Mouse (Mus musculus) liver, embryonic 11.5 days (tissue): ENCODE data around the gene Ube2m. TPM values are rescaled to one million over a fixed set of nuclear protein-coding genes. Genes with fewer than 3 reads are reported as not detected.
A peak's percentile ranks its signal among the peaks of the same experiment; 100 is the strongest.
"Not testable (repeated sequence)": the region's sequence is repeated elsewhere in the genome, so short reads cannot be mapped to it uniquely, and the experiment has no call there.

Experiments used
- ATAC-seq: fragments of 200-750 bp; cut with Nextera tagmentation; replicated peaks from 2 replicates; pipeline ENCODE4 v1.8.0; 2017; ENCODE audit warnings: moderate number of reproducible peaks, mild to moderate bottlenecking, moderate TSS enrichment, moderate library complexity; ENCODE audit not compliant: low FRiP score
- DNase-seq: peaks from one replicate; pipeline ENCODE4 v3.0.0-alpha.2; 2017; ENCODE audit warnings: low spot score
- H3K27ac ChIP-seq: fragments of 300-500 bp; sonication (generic); 2 replicates; pipeline ENCODE4 v1.5.1; 2014; ENCODE audit warnings: mild to moderate bottlenecking, low read depth, low read length, control low read depth
- H3K27me3 ChIP-seq: fragments of 300-500 bp; sonication (generic); replicated peaks from 2 replicates; pipeline ENCODE4 v1.6.1; 2014; ENCODE audit warnings: low read length, mixed read lengths; ENCODE audit not compliant: control insufficient read depth, insufficient read depth
- H3K36me3 ChIP-seq: fragments of 300-500 bp; sonication (generic); 2 replicates; pipeline ENCODE4 v1.6.1; 2014; ENCODE audit warnings: mild to moderate bottlenecking, low read length, moderate library complexity, mixed read lengths; ENCODE audit not compliant: control insufficient read depth, insufficient read depth
- H3K4me1 ChIP-seq: fragments of 300-500 bp; sonication (generic); replicated peaks from 2 replicates; pipeline ENCODE4 v1.6.1; 2014; ENCODE audit warnings: low read length, mixed read lengths; ENCODE audit not compliant: control insufficient read depth, insufficient read depth
- H3K4me2 ChIP-seq: fragments of 300-500 bp; sonication (generic); 2 replicates; pipeline ENCODE4 v1.6.1; 2014; ENCODE audit warnings: mild to moderate bottlenecking, control low read depth, moderate library complexity
- H3K4me3 ChIP-seq: fragments of 300-500 bp; sonication (generic); 2 replicates; pipeline ENCODE4 v1.5.1; 2014; ENCODE audit warnings: low read depth, low read length, control low read depth
- H3K9ac ChIP-seq: fragments of 300-500 bp; sonication (generic); 2 replicates; pipeline ENCODE4 v1.6.1; 2014; ENCODE audit warnings: low read depth, low read length, control low read depth
- H3K9me3 ChIP-seq: fragments of 300-500 bp; sonication (generic); 2 replicates; pipeline ENCODE4 v1.6.1; 2016; ENCODE audit warnings: low read length, inconsistent platforms, mixed read lengths; ENCODE audit not compliant: control insufficient read depth
- WGBS: fragments of 180-500 bp; shearing (Covaris S2); extraction: QIAGEN DNeasy Blood & Tissue Kit; methylation state at CpG from one replicate; pipeline ENCODE4 v1.1.7; 2014; 5-methylcytosine and 5-hydroxymethylcytosine counted together
- polyA plus RNA-seq: library from polyadenylated mRNA; unstranded; fragments of >200 nt; fragmentation: Nextera tagmentation; extraction: Ambion mirVana; gene quantifications from 2 replicates; pipeline ENCODE4 v1.2.1, GENCODE M21; 2014

Gene Ube2m
- 178 and 183 TPM in 2 replicates for polyA plus RNA-seq

DNA sequence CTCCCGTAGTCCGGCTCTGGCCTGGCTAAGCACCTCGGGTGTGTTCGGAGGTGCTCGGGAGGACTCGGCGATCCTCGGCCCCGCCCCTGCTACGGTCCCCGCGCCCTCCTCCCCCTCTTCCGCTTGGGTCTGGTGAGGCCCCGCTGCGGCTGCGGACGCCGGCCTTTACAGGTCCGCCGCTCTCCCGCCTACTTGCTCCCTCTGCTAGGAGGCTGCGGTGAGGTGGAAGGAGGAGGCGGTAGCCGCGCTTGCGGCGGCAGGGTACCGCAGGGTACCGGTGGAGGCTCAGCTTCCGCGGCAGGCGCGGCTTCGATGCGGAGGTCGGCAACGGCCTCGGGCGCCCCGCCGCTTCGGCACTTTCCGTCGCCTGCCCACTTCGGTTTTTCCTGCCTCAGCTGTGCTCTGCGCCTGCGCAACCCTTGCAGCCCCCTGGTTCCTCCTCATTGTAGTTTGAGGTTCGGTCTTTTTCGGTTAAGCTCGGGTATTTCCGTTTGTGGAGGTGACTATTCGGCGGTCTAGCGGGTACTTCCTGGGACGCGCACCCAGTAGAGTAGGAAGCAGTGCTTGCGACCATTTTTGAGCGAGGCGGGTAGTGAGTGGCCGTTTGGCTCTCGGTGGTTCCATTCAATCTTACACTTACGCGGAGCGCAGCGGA is at the start of gene Ube2m:
Gene Ube2m (minus strand): TSS at position 375 of the 655 bp plus-strand sequence.
- WGBS, result under 1% methylated on average over 65 of the region's 65 CpGs
- Histone ChIP-seq H3K27ac (peak within 1 kb of the TSS; percentile 98), H3K4me2 (peak within 1 kb of the TSS; percentile 94), H3K9me3 (peaks cover under 1% of the 10 kb centered on the region; the same call in 1 of the 2 replicates), H3K27me3 (peaks cover 14% of the 10 kb centered on the region), H3K9ac (peak within 1 kb of the TSS; percentile 99), H3K36me3 (peaks cover 12% of the 10 kb centered on the region), H3K4me3 (peak within 1 kb of the TSS; percentile 85), H3K4me1 (peaks cover 26% of the 10 kb centered on the region)
- peak; percentile 86 for ATAC-seq
- DNase-seq, result peak; percentile 98

GRCm38 (mm10) chr7:13072293-13072692 is 34.2 kb upstream of the Ube2m start:
- WGBS, result 45% methylated on average over 5 of the region's 5 CpGs
- Histone ChIP-seq H3K27ac (no peak overlapping the region), H3K4me2 (no peak overlapping the region), H3K9me3 (no peaks in the 10 kb centered on the region), H3K36me3 (no peaks in the 10 kb centered on the region), H3K27me3 (no peaks in the 10 kb centered on the region), H3K4me3 (no peak overlapping the region), H3K9ac (no peak overlapping the region), H3K4me1 (no peaks in the 10 kb centered on the region)
- no peak for ATAC-seq
- no peak for DNase-seq

DNA sequence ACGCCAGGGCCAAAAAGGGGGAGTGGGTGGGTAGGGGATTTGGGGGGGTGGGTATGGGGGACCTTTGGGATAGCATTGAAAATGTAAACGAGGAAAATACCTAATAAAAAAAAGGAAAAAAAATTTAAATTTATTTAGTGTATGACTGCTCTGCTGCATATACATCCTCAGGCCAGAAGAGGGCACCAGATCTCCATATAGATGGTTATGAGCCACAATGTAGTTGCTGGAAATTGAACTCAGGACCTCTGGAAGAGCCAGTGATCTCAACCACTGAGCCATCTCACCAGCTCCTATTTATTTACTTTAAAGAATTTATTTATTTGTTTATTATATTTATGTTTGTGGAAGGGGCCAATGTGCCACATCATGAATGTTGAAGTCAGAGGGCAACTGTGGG is 25.3 kb upstream of the Ube2m start:
- ATAC-seq, H3K9ac ChIP-seq, H3K4me1 ChIP-seq, H3K4me3 ChIP-seq, DNase-seq, H3K36me3 ChIP-seq, H3K27me3 ChIP-seq, H3K9me3 ChIP-seq, H3K4me2 ChIP-seq, H3K27ac ChIP-seq: not testable (repeated sequence)
- 63% methylated on average over 2 of the region's 2 CpGs for WGBS

- Histone ChIP-seq H3K4me3 (no peak overlapping the region), H3K9ac (no peak overlapping the region), H3K36me3 (no peaks in the 10 kb centered on the region), H3K4me1 (0 out of 2 replicates have a peak, but pooled peaks cover 3% of the 10 kb centered on the region), H3K9me3 (peaks cover under 1% of the 10 kb centered on the region; the same call in 1 of the 2 replicates), H3K27ac (no peak overlapping the region), H3K27me3 (no peaks in the 10 kb centered on the region), H3K4me2 (no peak overlapping the region)
- DNase-seq (no peak), ATAC-seq (no peak)
- 87% methylated on average over 9 of the region's 9 CpGs for whole genome bisulfite sequencing
Measured at GRCm38 (mm10) chr7:13059536-13059935, 21.5 kb upstream of the Ube2m start.

DNA sequence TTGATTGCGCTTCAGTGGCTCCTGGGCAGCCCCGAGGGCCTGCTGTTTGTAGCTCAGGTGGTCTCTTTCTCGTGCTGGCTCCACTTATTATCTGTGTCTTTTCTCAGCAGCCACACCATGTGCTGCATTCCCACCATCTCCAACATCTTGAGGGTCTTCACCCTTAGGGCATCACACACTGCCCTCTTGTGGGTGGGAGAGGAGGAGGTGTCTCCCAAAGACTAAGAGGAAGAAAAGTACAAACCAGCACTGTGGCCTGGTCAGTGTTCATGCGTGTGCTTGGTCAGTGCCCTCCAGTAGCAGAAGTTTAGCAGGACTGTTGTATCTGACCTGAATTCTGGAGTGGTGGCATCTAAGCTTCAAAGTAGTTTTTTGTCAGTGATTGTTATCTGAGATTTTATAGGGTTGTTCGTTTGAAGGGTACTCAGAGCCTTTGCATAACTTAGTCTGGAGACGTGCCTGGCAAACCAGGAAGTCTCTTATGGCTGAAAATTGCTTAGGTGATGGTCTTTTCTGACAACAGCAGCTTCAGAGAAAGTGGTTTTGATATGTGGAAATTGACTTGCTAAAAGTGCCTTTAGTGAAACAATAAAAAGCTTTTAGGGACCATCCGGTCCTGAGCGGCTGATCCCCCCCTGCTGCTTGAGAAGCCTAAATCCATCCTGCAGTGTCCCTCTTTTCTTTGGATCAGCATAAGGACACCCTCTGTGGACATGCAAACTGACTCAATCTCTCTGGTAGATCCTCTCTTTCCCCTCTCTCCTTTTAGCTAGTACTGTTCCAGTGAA is 19.0 kb upstream of the Ube2m start:
- H3K9me3 ChIP-seq, result no peaks in the 10 kb centered on the region
- H3K27ac ChIP-seq, result no peak overlapping the region
- H3K4me3 ChIP-seq, result no peak overlapping the region
- DNase-seq, result no peak
- H3K9ac ChIP-seq, result no peak overlapping the region
- no peaks in the 10 kb centered on the region for H3K27me3 ChIP-seq
- H3K4me1 ChIP-seq, result 0 out of 2 replicates have a peak, but pooled peaks cover 3% of the 10 kb centered on the region
- H3K4me2 ChIP-seq, result no peak overlapping the region
- H3K36me3 ChIP-seq, result 0 out of 2 replicates have a peak, but pooled peaks cover 2% of the 10 kb centered on the region
- whole genome bisulfite sequencing, result 64% methylated on average over 8 of the region's 8 CpGs
- no peak for ATAC-seq

DNA sequence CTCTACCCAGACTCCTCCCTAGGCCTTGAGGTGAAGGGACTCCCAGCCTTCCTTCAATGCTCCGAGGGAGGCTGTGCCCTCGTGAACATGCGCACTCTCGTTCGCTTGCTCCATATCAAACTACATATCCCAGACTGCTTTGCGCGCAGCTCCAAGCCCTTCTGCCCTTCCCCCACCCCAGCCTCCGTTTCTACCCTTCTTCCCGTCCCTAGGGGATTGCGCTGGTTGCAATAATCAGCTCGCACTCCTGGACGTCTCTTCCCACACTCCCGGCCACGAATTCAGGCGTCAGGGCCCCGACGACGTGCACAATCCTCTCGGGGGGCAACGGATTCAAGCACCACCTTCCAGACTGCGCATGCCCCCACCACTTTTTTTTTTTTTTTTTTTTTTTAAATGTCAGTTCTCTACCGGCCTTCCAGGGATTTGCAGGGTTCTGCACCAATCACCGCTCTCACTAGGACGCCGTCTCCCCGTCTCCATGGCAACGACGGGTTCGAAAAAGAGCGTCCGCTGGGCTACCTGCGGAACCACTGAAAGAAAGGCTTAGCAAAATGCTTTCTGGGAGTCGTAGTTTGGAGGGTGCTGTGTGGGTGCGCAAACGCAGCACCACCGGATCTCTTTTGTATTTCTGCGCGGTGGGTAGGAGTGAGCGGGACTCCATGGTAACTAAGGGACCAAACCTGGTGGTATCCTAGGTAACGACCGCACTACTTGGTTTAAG is 16.4 kb upstream of the Ube2m start, which contains the start of gene Mzf1:
Gene Mzf1 (minus strand): TSS at position 478 of the 724 bp plus-strand sequence.
- Histone ChIP-seq H3K4me3 (peak within 1 kb of the TSS; percentile 70), H3K9me3 (no peaks in the 10 kb centered on the region), H3K9ac (peak within 1 kb of the TSS; percentile 75), H3K4me1 (0 out of 2 replicates have a peak, but pooled peaks cover 3% of the 10 kb centered on the region), H3K36me3 (0 out of 2 replicates have a peak, but pooled peaks cover 2% of the 10 kb centered on the region), H3K27ac (peak within 1 kb of the TSS; percentile 64; the same call in 1 of the 2 replicates), H3K27me3 (no peaks in the 10 kb centered on the region), H3K4me2 (peak within 1 kb of the TSS; percentile 79)
- ATAC-seq (peak; percentile 90), DNase-seq (peak; percentile 92)
- WGBS, result under 1% methylated on average over 41 of the region's 41 CpGs

GRCm38 (mm10) chr7:13053961-13054286 is 15.8 kb upstream of the Ube2m start:
- H3K9me3 ChIP-seq, result no peaks in the 10 kb centered on the region
- peak overlapping the region; percentile 79 for H3K4me2 ChIP-seq
- H3K9ac ChIP-seq, result peak overlapping the region; percentile 75
- peak overlapping the region; percentile 35; the same call in 1 of the 2 replicates for H3K27ac ChIP-seq
- DNase-seq, result no peak
- H3K4me1 ChIP-seq, result 0 out of 2 replicates have a peak, but pooled peaks cover 3% of the 10 kb centered on the region
- ATAC-seq, result no peak
- H3K36me3 ChIP-seq, result 0 out of 2 replicates have a peak, but pooled peaks cover 2% of the 10 kb centered on the region
- peak overlapping the region; percentile 70 for H3K4me3 ChIP-seq
- no peaks in the 10 kb centered on the region for H3K27me3 ChIP-seq
- 5% methylated on average over 15 of the region's 15 CpGs for WGBS

GRCm38 (mm10) chr7:13053501-13053900 is 15.4 kb upstream of the Ube2m start:
- Histone ChIP-seq H3K9ac (peak overlapping the region; percentile 75), H3K9me3 (no peaks in the 10 kb centered on the region), H3K4me1 (0 out of 2 replicates have a peak, but pooled peaks cover 3% of the 10 kb centered on the region), H3K4me3 (peak overlapping the region; percentile 70; the same call in 1 of the 2 replicates), H3K4me2 (peak overlapping the region; percentile 79), H3K27me3 (no peaks in the 10 kb centered on the region), H3K36me3 (0 out of 2 replicates have a peak, but pooled peaks cover 2% of the 10 kb centered on the region), H3K27ac (no peak overlapping the region)
- ATAC-seq, result no peak
- no peak for DNase-seq
- WGBS, result 84% methylated on average over 2 of the region's 2 CpGs
